18 mouse cellular contexts compared by ENCODE assay signal in the genomic region with DNA sequence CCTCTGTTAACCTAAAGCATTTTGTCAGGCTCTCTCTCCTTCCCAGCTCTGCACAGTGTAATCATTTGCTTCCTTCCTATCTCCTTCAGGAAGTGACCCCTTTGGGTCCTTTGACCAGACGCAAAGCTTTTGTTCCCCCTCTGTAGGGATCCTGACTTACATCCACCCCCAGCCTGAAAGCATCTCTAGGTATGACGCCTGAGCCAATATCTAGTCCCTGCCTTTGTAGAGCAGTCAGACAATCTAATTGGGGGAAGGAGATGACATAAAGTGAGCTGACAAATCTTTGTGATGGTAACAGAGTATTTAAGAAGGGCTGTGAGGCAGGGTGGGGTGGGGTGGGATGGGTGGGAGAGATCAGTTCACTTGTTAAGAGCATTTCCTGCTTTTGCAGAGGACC. TPM values are rescaled to one million over a fixed set of nuclear protein-coding genes. Genes with fewer than 3 reads are reported as not detected.
"Had no signal": no experiment of that assay in that cellular context is flagged by ENCODE, and none has a peak within 500 bp of the region (broad histone marks: within the 10 kb centered on the region; RNA-seq: fewer than 3 reads in every experiment).

No protein-coding gene starts in this region.

- H3K36me3 ChIP-seq: limb, embryonic 12.5 days; liver, embryonic 13.5 days; lung, embryonic 15.5 days; midbrain, embryonic 13.5 days; neural tube, embryonic 15.5 days had no signal

- H3K9ac ChIP-seq: limb, embryonic 12.5 days; liver, embryonic 13.5 days; liver, postnatal 0 days; lung, embryonic 15.5 days; midbrain, embryonic 13.5 days; neural tube, embryonic 15.5 days had no signal

- H3K4me3 ChIP-seq: limb, embryonic 12.5 days; liver, embryonic 13.5 days; lung, embryonic 15.5 days; megakaryocyte, embryonic 14.5 days; midbrain, embryonic 13.5 days; neural tube, embryonic 15.5 days had no signal

- ATAC-seq: liver, postnatal 0 days; midbrain, embryonic 13.5 days had no signal

- DNase-seq: kidney, postnatal 14 days; liver; liver, embryonic 13.5 days; liver, postnatal 0 days; lung, postnatal 14 days; right cerebral cortex, adult 18-20 months; right cerebral cortex, postnatal 25 days; thymus, adult 18-20 months; thymus, postnatal 14 days had no signal

- H3K27me3 ChIP-seq: limb, embryonic 12.5 days; liver, embryonic 13.5 days; lung, embryonic 15.5 days; midbrain, embryonic 13.5 days; neural tube, embryonic 15.5 days had no signal

- H3K4me2 ChIP-seq: limb, embryonic 12.5 days; liver, embryonic 13.5 days; lung, embryonic 15.5 days; midbrain, embryonic 13.5 days; neural tube, embryonic 15.5 days had no signal

- H3K9me3 ChIP-seq: limb, embryonic 12.5 days; liver, embryonic 13.5 days; lung, embryonic 15.5 days; midbrain, embryonic 13.5 days; neural tube, embryonic 15.5 days had no signal

- H3K4me1 ChIP-seq: liver, embryonic 13.5 days; lung, embryonic 15.5 days had no signal

- H3K27ac ChIP-seq: limb, embryonic 12.5 days; liver, embryonic 13.5 days; lung, embryonic 15.5 days; macrophage; midbrain, embryonic 13.5 days; neural tube, embryonic 15.5 days had no signal

RNA-seq across cellular contexts. Expression of a gene that starts 48.3 kb away (rescaled TPM):
- total RNA-seq: left cerebral cortex, postnatal 36 days; midbrain, postnatal 0 days had no signal
- polyA plus RNA-seq: limb, embryonic 12.5 days; macrophage; midbrain, postnatal 0 days; neural tube, embryonic 15.5 days; stomach, embryonic 16.5 days had no signal

RNA-seq across cellular contexts. Expression of a gene that starts 59.8 kb away (rescaled TPM):
- total RNA-seq: left cerebral cortex, postnatal 36 days; midbrain, postnatal 0 days had no signal
- polyA plus RNA-seq: macrophage had no signal
